Mouse (Mus musculus) monocyte, adult 5-6 weeks (primary cell): ENCODE data around the gene Notch1. TPM values are rescaled to one million over a fixed set of nuclear protein-coding genes. Genes with fewer than 3 reads are reported as not detected.

Experiments
- ATAC-seq: fragments of 153-309, 156-312 bp; replicated peaks from 2 replicates; pipeline ENCODE4 v1.8.0; 2017; ENCODE audit warnings: mild to moderate bottlenecking; ENCODE audit not compliant: low TSS enrichment, insufficient number of reproducible peaks, severe bottlenecking, poor library complexity, low FRiP score
- total RNA-seq: library from RNA; stranded (forward); fragments of 200-1000, 200-491, 200-594 nt; gene quantifications from 3 replicates; pipeline ENCODE4 v1.2.3, GENCODE M21; 2017

Notch1 gene
- total RNA-seq, 1 experiment from 2014 or later, result 13.8 TPM

DNA sequence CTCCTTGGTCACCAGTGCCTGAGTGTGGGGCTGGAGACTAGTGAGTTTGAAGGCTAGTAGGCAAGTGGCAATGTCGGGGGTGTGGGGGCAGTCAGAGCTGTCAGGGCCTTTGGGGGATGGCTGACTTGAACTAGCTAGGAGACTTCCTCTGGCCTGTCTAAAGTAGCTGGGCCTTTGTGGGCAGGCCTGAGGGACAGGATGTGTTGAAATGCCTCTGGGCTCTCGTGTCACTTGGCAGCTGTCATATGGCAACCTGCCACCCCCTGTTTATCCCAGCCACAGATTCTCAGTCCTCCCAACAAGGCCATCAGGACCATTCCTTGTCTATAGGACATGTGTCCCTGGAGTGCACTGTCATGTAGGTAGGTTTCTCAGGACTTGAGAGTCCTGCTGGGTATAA lies 18.2 kb upstream of the Notch1 start:
- peak; percentile 45 for ATAC-seq

DNA sequence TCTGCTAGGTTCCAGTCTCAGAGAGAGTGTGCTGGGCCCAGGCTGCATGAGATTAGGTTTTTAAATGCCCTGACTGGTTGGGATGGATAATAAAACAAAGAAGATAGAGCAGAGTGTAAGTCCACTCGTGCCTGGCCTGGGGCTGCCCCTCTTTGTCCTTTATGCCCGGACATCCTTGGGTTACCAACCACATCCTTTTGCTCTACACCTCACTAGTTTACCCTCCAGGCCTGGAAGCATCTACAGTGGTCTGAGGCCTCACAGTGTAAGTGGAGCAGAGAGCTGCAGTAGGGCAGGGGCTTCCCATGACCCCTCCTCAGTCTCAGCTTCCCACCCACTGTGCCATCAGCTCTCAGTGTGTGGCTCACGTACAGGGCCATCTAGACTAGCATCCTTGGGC lies 17.7 kb upstream of the Notch1 start:
- no peak for ATAC-seq

- no peak for ATAC-seq
These were observed 16.8 kb upstream of the Notch1 start for GRCm38 (mm10) chr2:26533249-26533648.

GRCm38 (mm10) chr2:26531829-26532228 lies 15.4 kb upstream of the Notch1 start:
- no peak for ATAC-seq

- ATAC-seq, result no peak
These were observed 13.4 kb upstream of the Notch1 start for GRCm38 (mm10) chr2:26529881-26530280.

- no peak for ATAC-seq
These were observed 12.8 kb upstream of the Notch1 start for GRCm38 (mm10) chr2:26529221-26529805.

GRCm38 (mm10) chr2:26526443-26527257 lies 10.2 kb upstream of the Notch1 start:
- no peak for ATAC-seq

DNA sequence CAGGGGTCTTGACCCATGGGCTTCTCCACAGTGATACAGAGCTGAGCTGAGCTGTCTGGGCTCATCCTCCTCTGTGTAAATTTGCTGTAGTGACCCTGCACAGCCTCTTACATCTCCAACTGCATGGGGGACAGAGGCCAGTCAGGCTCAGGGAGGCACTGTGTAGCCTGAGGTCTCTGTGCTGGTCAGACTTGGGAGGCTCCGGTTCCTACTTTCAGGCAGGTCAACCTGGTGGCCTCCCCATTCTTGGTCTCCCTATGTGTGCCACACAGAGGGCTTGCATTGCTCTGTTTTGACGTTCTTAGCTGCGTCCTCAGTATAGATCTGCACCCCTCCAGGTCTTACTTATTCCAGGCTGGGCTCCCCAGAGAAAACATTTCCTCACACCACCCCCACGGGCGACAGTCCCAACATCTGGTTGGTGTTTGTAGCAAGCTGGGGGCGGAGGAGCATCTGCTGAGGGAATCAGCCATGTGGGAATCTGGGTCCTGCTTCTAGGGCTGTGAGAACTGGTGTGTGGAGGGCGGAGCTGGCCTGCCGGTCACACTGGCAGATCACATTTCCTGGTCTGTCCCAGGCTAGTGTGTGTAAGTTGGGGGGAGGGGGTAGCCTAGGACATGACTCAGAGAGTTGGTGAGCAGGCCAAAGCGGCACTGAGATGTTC lies 9.0 kb upstream of the Notch1 start:
- no peak for ATAC-seq

- ATAC-seq, result no peak
These were observed 5.9 kb upstream of the Notch1 start for GRCm38 (mm10) chr2:26522327-26522726.

DNA sequence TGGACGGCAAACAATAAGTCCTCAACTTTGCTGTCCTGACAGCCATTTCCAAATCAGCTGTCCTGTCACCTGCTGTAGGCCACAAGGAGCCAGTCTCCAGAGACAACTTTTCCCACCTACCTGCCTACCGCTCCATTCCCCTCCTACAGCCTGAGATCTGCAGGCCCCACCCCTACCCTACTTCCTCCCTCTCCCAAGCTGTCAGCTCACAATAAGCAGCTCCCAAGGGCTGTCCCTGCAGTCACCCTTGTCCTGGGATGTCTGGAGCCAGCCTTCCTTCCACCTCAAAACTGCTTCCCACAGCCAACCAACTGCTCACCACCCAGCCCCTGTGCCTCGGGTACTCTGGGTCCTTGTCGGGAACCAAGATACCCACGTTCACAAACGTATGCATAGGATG lies 3.3 kb upstream of the Notch1 start:
- no peak for ATAC-seq

DNA sequence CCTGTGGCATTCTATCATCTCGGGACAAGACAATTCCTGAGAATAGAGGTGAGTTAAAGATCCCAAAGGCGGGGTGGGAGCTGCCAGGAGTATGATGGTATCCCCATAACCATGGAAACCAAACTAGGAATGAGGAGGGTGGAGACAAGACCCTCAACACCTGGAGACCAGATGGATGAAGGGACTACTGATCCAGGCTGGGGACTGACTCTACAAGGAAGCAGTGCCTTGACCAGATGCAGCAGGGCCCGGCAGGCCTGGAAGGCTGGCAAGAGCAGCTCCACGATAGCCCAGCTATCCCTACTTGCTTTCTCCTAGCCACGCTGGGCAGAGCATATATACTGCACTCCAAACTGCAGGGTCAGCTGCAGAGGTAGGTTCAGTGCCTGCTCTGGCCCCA lies 524 bp upstream of the Notch1 start:
- no peak for ATAC-seq

DNA sequence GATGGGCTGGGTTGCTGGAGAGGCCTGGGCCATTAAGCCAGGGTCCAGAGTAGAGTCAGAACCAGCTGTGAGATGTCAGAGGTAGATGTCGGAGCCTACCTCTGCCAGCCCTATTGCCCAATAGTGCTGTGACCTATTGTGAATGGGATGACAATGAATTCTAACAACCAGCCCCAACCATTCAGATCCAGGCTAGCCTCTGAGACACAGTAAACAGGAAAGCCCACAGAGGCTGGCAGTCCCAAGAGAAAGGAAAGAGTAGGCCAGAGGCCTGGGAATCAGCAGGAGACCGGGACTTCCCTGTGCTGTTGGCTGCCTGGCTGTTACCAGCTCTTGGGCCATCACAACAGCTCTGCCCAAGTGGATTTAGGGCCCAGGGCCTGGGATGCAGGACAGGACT lies 1.1 kb downstream of the Notch1 start:
- no peak for ATAC-seq

GRCm38 (mm10) chr2:26513105-26513745 lies 3.2 kb downstream of the Notch1 start:
- ATAC-seq, result no peak

DNA sequence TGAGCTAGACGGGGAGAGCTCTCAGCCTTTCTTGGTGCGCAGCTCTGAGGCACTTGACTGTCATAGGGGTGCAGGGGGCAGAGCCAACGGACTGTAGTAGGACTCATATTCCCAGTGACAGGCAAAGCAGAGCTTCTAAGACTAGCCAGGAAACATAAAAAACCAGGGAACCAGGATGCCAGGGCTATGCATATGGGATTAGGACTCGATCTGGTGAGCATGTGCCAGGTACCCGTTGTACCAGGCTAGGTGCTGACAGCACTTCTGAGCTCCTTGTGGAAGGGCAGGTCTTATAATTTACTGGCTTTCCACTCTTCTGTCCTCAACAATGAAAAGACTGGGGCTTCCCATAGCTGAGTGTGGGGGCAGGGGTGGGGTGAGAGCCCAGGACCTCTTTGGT lies 7.8 kb downstream of the Notch1 start:
- ATAC-seq, result no peak

DNA sequence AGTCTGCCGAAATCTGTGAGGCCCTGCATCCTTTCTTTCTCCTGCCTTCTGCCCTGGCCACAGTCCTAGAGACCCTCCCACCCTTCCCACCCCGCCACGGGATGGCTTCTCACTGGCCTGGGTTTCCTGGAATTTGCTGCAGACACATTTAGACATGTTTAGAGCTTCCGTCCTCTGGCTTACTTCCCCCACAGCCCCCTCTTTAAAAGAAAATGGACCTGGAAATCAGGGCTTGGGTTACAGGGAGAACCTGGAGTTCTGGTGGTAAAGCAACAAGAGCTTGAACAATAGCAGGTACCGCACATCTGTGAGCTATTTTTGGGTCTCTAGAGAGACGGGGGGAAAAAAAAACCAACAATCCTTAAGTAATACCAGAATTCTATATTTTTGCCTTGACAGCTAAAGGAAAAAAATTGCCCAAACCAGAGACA lies 8.5 kb downstream of the Notch1 start:
- ATAC-seq, result no peak

DNA sequence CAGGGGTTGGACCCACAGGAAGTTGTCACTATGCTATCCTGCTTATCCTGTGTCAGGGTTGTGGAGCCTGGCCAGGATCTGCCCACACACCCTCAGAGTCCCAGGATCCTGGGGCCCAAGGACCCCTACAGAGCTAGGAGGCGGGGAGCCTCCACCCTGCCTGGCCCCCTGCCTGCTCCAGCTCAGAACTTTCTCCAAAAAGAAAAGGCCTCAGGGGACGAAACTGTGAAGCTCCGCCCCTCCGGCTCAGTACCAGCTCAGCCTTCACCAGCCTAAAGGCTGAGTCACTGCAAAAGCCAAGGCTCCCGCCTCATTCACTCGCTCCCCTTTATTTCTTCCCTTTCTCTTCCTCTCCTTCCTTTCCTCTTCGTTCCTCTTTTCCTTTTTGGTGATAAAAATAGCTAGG lies 9.0 kb downstream of the Notch1 start:
- ATAC-seq, result no peak

GRCm38 (mm10) chr2:26506746-26507280 lies 9.7 kb downstream of the Notch1 start:
- no peak for ATAC-seq

DNA sequence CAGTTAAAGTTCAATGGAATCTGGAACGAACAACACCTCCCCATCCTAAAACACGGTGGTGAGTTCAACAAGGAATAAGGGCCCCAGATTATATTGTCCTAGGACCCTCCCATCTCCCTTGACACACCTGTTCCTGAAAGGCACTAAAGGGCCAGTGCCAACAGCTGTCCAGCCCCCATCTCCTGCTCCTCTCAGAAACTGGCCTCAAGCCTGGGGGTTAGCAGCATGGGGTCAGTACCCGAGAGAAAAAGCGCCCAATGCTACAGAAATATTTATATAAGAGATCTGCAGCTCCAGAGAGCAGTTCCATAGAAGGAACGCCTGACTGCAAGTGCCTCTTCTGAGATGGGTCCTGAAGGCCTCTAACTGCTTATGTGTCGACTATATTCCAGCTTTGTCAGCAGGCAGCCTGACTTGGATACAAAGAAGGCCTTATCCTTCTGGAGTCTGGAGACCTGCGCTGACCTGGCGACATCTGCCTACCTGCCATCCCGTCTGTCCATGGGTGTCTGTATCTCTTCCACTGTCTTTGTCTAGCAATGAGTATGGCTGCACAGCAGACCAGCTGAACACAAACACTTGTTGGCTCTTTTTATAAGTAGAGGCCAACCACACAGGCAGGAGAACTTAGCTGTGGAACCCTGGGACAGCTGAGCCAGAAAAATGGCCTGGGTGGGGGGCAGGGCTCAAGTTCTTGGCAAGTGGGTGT lies 11.5 kb downstream of the Notch1 start:
- no peak for ATAC-seq
